Mouse (Mus musculus): ENCODE results near the gene Marveld1.

Gene Marveld1

GRCm38 (mm10) chr19:42139724-42140517, 7.3 kb upstream of the Marveld1 start:
- DNase-seq (ENCODE audit: low read depth, low spot score), result no peak

- DNase-seq (ENCODE audit: low read depth, low spot score), result peak; percentile 94
Observed at GRCm38 (mm10) chr19:42141998-42142397, 5.2 kb upstream of the Marveld1 start.

GRCm38 (mm10) chr19:42142757-42143156, 4.4 kb upstream of the Marveld1 start:
- peak; percentile 85 for DNase-seq (ENCODE audit: low read depth, low spot score)

- DNase-seq (ENCODE audit: low read depth, low spot score), result peak; percentile 45
Observed at GRCm38 (mm10) chr19:42144067-42144466, 3.1 kb upstream of the Marveld1 start.

GRCm38 (mm10) chr19:42144541-42145167, 2.5 kb upstream of the Marveld1 start:
- peak; percentile 89 for DNase-seq (ENCODE audit: low read depth, low spot score)

- no peak for DNase-seq (ENCODE audit: low read depth, low spot score)
Observed at GRCm38 (mm10) chr19:42145210-42145609, 2.0 kb upstream of the Marveld1 start.

GRCm38 (mm10) chr19:42145731-42146130, 1.5 kb upstream of the Marveld1 start:
- DNase-seq (ENCODE audit: low read depth, low spot score), result no peak

- DNase-seq (ENCODE audit: low read depth, low spot score), result no peak
Observed at GRCm38 (mm10) chr19:42146276-42147010, 757 bp upstream of the Marveld1 start.

- peak; percentile 64 for DNase-seq (ENCODE audit: low read depth, low spot score)
Observed at GRCm38 (mm10) chr19:42147769-42148568, 769 bp downstream of the Marveld1 start.

- no peak for DNase-seq (ENCODE audit: low read depth, low spot score)
Observed at GRCm38 (mm10) chr19:42148569-42148860, 1.3 kb downstream of the Marveld1 start.

- DNase-seq (ENCODE audit: low read depth, low spot score), result peak; percentile 90
Observed at GRCm38 (mm10) chr19:42151990-42152389, 4.8 kb downstream of the Marveld1 start.

GRCm38 (mm10) chr19:42157493-42158237, 10.5 kb downstream of the Marveld1 start:
- DNase-seq (ENCODE audit: low read depth, low spot score), result no peak

- DNase-seq (ENCODE audit: low read depth, low spot score), result no peak
Observed at GRCm38 (mm10) chr19:42158246-42159017, 11.2 kb downstream of the Marveld1 start.

GRCm38 (mm10) chr19:42163764-42164163, 16.6 kb downstream of the Marveld1 start, which contains the start of gene Zfyve27:
Gene Zfyve27, plus strand, starts transcription at chr19:42163951.
- no peak for DNase-seq (ENCODE audit: low read depth, low spot score)

- DNase-seq (ENCODE audit: low read depth, low spot score), result no peak
Observed at GRCm38 (mm10) chr19:42164188-42164587, 17.0 kb downstream of the Marveld1 start.

- peak; percentile 80 for DNase-seq (ENCODE audit: low read depth, low spot score)
Observed at GRCm38 (mm10) chr19:42166130-42166529, 18.9 kb downstream of the Marveld1 start.

GRCm38 (mm10) chr19:42166766-42167165, 19.6 kb downstream of the Marveld1 start:
- DNase-seq (ENCODE audit: low read depth, low spot score), result no peak

- no peak for DNase-seq (ENCODE audit: low read depth, low spot score)
Observed at GRCm38 (mm10) chr19:42167489-42167888, 20.3 kb downstream of the Marveld1 start.

GRCm38 (mm10) chr19:42169322-42169975, 22.2 kb downstream of the Marveld1 start:
- no peak for DNase-seq (ENCODE audit: low read depth, low spot score)

Measured in R1 (cell line).